Mouse (Mus musculus) heart, adult 11 months (tissue): ENCODE data around the gene Pls3.
A peak's percentile ranks its signal among the peaks of the same experiment; 100 is the strongest.
"Not testable (repeated sequence)": the region's sequence is repeated elsewhere in the genome, so short reads cannot be mapped to it uniquely, and the experiment has no call there.

ENCODE experiments used
- DNase-seq: peaks from one replicate; pipeline ENCODE4 v3.0.0; 2022

Pls3 gene

GRCm38 (mm10) chrX:75764794-75765328 lies 110.1 kb downstream of the Pls3 start:
- no peak for DNase-seq

GRCm38 (mm10) chrX:75764135-75764793 lies 110.7 kb downstream of the Pls3 start:
- DNase-seq = peak; percentile 97

DNA sequence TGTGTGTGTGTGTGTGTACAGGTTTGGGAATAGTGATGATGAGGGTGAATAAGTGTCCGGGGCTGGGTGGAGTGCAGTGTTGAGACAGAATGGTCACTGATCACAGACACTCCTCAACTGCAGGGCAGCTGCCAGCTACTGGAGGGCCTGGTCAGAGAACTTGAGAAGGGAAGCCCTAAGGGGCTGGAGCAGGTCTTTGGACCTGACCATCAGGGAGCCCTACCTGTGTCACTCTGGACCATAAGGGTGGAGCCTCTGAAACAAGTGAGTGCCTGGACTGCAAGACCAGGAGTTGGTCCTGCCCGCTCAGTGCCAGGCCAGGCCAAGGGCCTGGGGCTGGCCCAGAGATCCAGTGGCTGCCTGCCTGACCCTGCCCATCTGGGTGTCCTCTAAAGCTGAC lies 115.5 kb downstream of the Pls3 start:
- not testable (repeated sequence) for DNase-seq

DNA sequence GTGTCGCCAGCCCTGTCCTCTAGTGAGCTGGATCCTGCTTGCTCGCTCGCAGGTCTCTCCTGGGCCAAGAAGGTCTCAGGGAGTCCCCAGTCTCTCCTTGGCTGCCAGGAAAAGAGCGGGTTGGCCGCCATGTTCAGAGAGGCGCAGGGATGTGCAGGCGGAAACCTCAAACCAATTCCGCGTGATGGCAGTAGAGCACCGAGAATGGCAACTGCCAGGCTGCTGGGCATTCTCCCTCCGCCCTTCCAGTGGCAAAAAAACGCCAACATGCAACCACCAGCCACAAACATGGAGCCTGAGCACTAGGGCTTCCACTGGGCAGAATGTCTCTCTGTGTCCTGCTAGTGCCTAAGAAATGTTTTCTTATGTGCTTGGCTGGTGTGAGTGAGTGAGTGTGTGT lies 115.9 kb downstream of the Pls3 start:
- DNase-seq = not testable (repeated sequence)

GRCm38 (mm10) chrX:75757966-75758365 lies 117.0 kb downstream of the Pls3 start:
- DNase-seq = not testable (repeated sequence)

DNA sequence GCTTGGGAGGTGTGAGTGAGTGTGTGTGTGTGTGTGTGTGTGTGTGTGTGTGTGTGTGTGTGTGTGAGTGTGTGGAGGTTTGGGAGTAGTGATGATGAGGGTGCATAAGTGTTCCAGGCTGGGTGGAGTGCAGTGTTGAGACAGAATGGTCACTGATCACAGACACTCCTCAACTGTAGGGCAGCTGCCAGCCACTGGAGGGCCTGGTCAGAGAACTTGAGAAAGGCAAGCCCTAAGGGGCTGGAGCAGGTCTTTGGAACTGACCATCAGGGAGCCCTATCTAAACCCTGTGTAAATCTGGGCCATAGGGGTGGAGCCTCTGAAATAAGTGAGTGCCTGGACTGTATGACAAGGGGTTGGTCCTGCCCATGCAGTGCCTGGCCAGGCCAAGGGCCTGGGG lies 120.5 kb downstream of the Pls3 start:
- DNase-seq = not testable (repeated sequence)

DNA sequence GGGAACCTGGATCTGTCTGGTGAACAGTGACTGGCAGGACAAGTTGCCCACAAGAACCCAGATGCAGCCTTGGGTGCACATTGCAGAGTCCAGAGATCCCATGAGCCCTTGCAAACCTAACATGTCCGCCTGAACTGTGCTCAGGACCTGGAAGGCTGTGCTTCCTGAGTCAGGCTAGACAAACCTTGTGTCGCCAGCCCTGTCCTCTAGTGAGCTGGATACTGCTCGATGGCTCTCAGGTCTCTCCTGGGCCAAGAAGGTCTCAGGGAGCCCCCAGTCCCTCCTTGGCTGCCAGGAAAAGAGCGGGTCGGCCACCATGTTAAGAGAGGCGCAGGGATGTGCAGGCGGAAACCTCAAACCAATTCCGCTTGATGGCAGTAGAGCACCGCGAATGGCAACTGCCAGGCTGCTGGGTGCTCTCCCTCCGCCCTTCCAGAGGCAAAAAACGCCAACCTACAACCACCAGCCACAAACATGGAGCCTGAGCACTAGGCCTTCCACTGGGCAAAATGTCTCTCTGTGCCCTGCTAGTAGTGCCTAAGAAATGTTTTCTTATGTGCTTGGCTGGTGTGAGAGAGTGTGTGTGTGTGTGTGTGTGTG lies 124.8 kb downstream of the Pls3 start:
- DNase-seq = not testable (repeated sequence)

GRCm38 (mm10) chrX:75749312-75749711 lies 125.7 kb downstream of the Pls3 start:
- DNase-seq = not testable (repeated sequence)

DNA sequence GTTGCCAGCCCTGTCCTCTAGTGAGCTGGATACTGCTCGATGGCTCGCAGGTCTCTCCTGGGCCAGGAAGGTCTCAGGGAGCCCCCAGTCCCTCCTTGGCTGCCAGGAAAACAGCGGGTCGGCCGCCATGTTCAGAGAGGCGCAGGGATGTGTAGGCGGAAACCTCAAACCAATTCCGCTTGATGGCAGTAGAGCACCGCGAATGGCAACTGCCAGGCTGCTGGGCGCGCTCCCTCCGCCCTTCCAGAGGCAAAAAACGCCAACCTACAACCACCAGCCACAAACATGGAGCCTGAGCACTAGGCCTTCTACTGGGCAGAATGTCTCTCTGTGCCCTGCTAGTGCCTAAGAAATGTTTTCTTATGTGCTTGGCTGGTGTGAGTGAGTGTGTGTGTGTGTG lies 130.5 kb downstream of the Pls3 start:
- DNase-seq = not testable (repeated sequence)

DNA sequence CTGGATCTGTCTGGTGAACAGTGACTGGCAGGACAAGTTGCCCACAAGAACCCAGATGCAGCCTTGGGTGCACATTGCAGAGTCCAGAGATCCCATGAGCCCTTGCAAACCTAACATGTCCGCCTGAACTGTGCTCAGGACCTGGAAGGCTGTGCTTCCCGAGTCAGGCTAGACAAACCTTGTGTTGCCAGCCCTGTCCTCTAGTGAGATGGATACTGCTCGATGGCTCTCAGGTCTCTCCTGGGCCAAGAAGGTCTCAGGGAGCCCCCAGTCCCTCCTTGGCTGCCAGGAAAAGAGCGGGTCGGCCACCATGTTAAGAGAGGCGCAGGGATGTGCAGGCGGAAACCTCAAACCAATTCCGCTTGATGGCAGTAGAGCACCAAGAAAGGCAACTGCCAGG lies 135.5 kb downstream of the Pls3 start:
- not testable (repeated sequence) for DNase-seq
